Mouse (Mus musculus) liver, postnatal 0 days (tissue): ENCODE measurements around the gene Ptcd2.

Experiments
- CTCF ChIP-seq: sonication (generic); IDR thresholded peaks from 2 replicates; pipeline ENCODE4 v1.5.1; 2016; ENCODE audit warnings: antibody characterized with exemption, low read depth
- EP300 ChIP-seq: IDR thresholded peaks from 2 replicates; pipeline ENCODE4 v1.6.1; 2016; ENCODE audit warnings: antibody characterized with exemption, low read depth, mild to moderate bottlenecking

GRCm38 (mm10) chr13:99351596-99351995 lies 7.1 kb upstream of the Ptcd2 start:
- TF ChIP-seq EP300 = no peak
- no peak for TF ChIP-seq CTCF
